In genomic region chr4:134497986-134498731, GRCm38 (mm10) we compare ENCODE assay signal across 9 mouse cellular contexts. TPM values are rescaled to one million over a fixed set of nuclear protein-coding genes. Genes with fewer than 3 reads are reported as not detected.
DNase-seq lines count a peak whose midpoint lies in the region; ATAC-seq and TF ChIP-seq lines count a peak whose summit lies in the region.
"Had no signal": no experiment of that assay in that cellular context is flagged by ENCODE, and none has a peak within 500 bp of the region (broad histone marks: within the 10 kb centered on the region; RNA-seq: fewer than 3 reads in every experiment).

No protein-coding gene starts in this region.

- TF ChIP-seq POLR2A in MEL (IDR thresholded peaks at IDR 0.05; ENCODE audit: control insufficient read depth in 1 of 2, insufficient read depth in 1 of 2, low read depth in 1 of 2, low read length in 2 of 2, poor library complexity in 1 of 2), result no peak

- DNase-seq in heart, postnatal 4 days, result no peak
- DNase-seq in MEL (ENCODE audit: low read depth, low spot score), result peak; percentile 65
- peak; percentile 65 for DNase-seq in brain, adult 2 months (ENCODE audit: low read depth, low spot score)
- DNase-seq in liver, embryonic 14.5 days (ENCODE audit: low read depth in 3 of 3, low spot score in 3 of 3), result no peak
- DNase-seq in urinary bladder, postnatal 14 days (ENCODE audit: low spot score), result no peak
- DNase-seq in kidney, postnatal 4 days, result no peak

- H3K9ac ChIP-seq in heart, embryonic 16.5 days (ENCODE audit: low read length), result no peak overlapping the region
- H3K9ac ChIP-seq in MEL (ENCODE audit: control insufficient read depth, low read depth, low read length, poor library complexity, severe bottlenecking), result no peak overlapping the region
- H3K9ac ChIP-seq in liver, embryonic 14.5 days (replicated peaks), result no peak overlapping the region
- H3K9ac ChIP-seq in kidney, embryonic 14.5 days (ENCODE audit: low read depth, low read length), result no peak overlapping the region

- no peaks in the 10 kb centered on the region for H3K9me3 ChIP-seq in heart, embryonic 16.5 days (replicated peaks; ENCODE audit: control insufficient read depth, low read length)
- H3K9me3 ChIP-seq in MEL (replicated peaks; ENCODE audit: insufficient read depth, low read length), result no peaks in the 10 kb centered on the region
- no peaks in the 10 kb centered on the region for H3K9me3 ChIP-seq in liver, embryonic 14.5 days (ENCODE audit: control insufficient read depth, low read length)
- H3K9me3 ChIP-seq in kidney, embryonic 14.5 days (ENCODE audit: control insufficient read depth, low read length), result no peaks in the 10 kb centered on the region

- 0 out of 4 replicates have a peak, but pooled peaks of 1 of the 2 experiments have one; percentile 17 for TF ChIP-seq EP300 in MEL (IDR thresholded peaks at IDR 0.05; ENCODE audit: low read depth in 1 of 2, low read length in 2 of 2)
- no peak for TF ChIP-seq EP300 in liver, embryonic 14.5 days (IDR thresholded peaks at IDR 0.05; ENCODE audit: low read depth)

- peak overlapping the region; percentile 74; the same call in 1 of the 2 replicates for H3K4me3 ChIP-seq in heart, embryonic 16.5 days (ENCODE audit: low read length)
- H3K4me3 ChIP-seq in MEL (ENCODE audit: control insufficient read depth in 1 of 2, insufficient read depth in 1 of 2, low read depth in 2 of 2, low read length in 2 of 2), result no peak overlapping the region
- no peak overlapping the region for H3K4me3 ChIP-seq in liver, embryonic 14.5 days (ENCODE audit: insufficient read depth in 1 of 2, low read depth in 2 of 2, low read length in 2 of 2)
- no peak overlapping the region for H3K4me3 ChIP-seq in kidney, embryonic 14.5 days (ENCODE audit: low read length)

- WGBS in heart, embryonic 16.5 days, result 61% methylated on average over 12 of the region's 12 CpGs
- 50% methylated on average over 12 of the region's 12 CpGs for WGBS in liver, embryonic 14.5 days (ENCODE audit: insufficient replicate concordance)
- 82% methylated on average over 12 of the region's 12 CpGs for WGBS in kidney, embryonic 14.5 days

- TF ChIP-seq CTCF in MEL (IDR thresholded peaks at IDR 0.05 in 2 of 3, conservative IDR thresholded peaks at IDR 0.05 in 1 of 3; ENCODE audit: control insufficient read depth in 1 of 3, insufficient read depth in 1 of 3, low read depth in 2 of 3, low read length in 3 of 3, poor library complexity in 1 of 3, severe bottlenecking in 1 of 3), result no peak
- TF ChIP-seq CTCF in liver, embryonic 14.5 days (IDR thresholded peaks at IDR 0.05; ENCODE audit: low read depth), result no peak

- no peaks in the 10 kb centered on the region for H3K27me3 ChIP-seq in heart, embryonic 16.5 days (ENCODE audit: control insufficient read depth, insufficient read depth, low read length)
- no peaks in the 10 kb centered on the region for H3K27me3 ChIP-seq in MEL (ENCODE audit: control insufficient read depth in 1 of 2, insufficient read depth in 2 of 2, low read length in 2 of 2)
- H3K27me3 ChIP-seq in liver, embryonic 14.5 days (ENCODE audit: control insufficient read depth, insufficient read depth, low read length), result no peaks in the 10 kb centered on the region; the same call in 1 of the 2 replicates
- no peaks in the 10 kb centered on the region for H3K27me3 ChIP-seq in kidney, embryonic 14.5 days (ENCODE audit: control insufficient read depth, insufficient read depth, low read length)

- no peaks in the 10 kb centered on the region for H3K79me2 ChIP-seq in MEL (ENCODE audit: control insufficient read depth, insufficient read depth, low read length, poor library complexity)

- H3K36me3 ChIP-seq in heart, embryonic 16.5 days (ENCODE audit: control insufficient read depth, insufficient read depth), result no peaks in the 10 kb centered on the region
- peaks cover 0 to 18% of the 10 kb centered on the region in 2 experiments; a peak in 2 of 4 replicates for H3K36me3 ChIP-seq in MEL (ENCODE audit: control insufficient read depth in 1 of 2, insufficient read depth in 2 of 2, low read length in 2 of 2)
- H3K36me3 ChIP-seq in liver, embryonic 14.5 days (replicated peaks; ENCODE audit: control insufficient read depth, insufficient read depth, low read depth), result no peaks in the 10 kb centered on the region
- H3K36me3 ChIP-seq in kidney, embryonic 14.5 days (ENCODE audit: control insufficient read depth, insufficient read depth, low read length), result no peaks in the 10 kb centered on the region

- peak overlapping the region; percentile 96 for H3K4me2 ChIP-seq in heart, embryonic 16.5 days (ENCODE audit: low read depth, low read length)
- peak overlapping the region; percentile 74 for H3K4me2 ChIP-seq in liver, embryonic 14.5 days (ENCODE audit: low read depth)
- H3K4me2 ChIP-seq in kidney, embryonic 14.5 days (replicated peaks; ENCODE audit: low read depth, low read length), result no peak overlapping the region

- H3K27ac ChIP-seq in heart, embryonic 16.5 days (ENCODE audit: low read length), result no peak overlapping the region
- no peak overlapping the region for H3K27ac ChIP-seq in MEL (ENCODE audit: control insufficient read depth, low read depth, low read length)
- H3K27ac ChIP-seq in liver, embryonic 14.5 days, result no peak overlapping the region
- no peak overlapping the region for H3K27ac ChIP-seq in kidney, embryonic 14.5 days (ENCODE audit: low read depth, low read length)

- TF ChIP-seq RAD21 in MEL (IDR thresholded peaks at IDR 0.05; ENCODE audit: low read depth, low read length), result no peak

- peaks cover 40% of the 10 kb centered on the region for H3K4me1 ChIP-seq in heart, embryonic 16.5 days (ENCODE audit: control insufficient read depth, insufficient read depth, low read length)
- H3K4me1 ChIP-seq in MEL (ENCODE audit: control insufficient read depth in 1 of 2, insufficient read depth in 2 of 2, low read length in 2 of 2), result peaks cover 8 to 46% of the 10 kb centered on the region in 2 experiments
- H3K4me1 ChIP-seq in liver, embryonic 14.5 days (replicated peaks; ENCODE audit: control insufficient read depth in 2 of 2, insufficient read depth in 2 of 2, low read length in 1 of 2), result peaks cover 25 to 34% of the 10 kb centered on the region in 2 experiments
- H3K4me1 ChIP-seq in kidney, embryonic 14.5 days (ENCODE audit: control insufficient read depth, insufficient read depth, low read length), result peaks cover 11% of the 10 kb centered on the region

- ATAC-seq in heart, embryonic 16.5 days (replicated peaks; ENCODE audit: extremely low read depth, insufficient read depth, low FRiP score), result no peak
- ATAC-seq in liver, embryonic 14.5 days (ENCODE audit: insufficient read depth), result no peak
- ATAC-seq in kidney, embryonic 14.5 days (ENCODE audit: low FRiP score, low TSS enrichment), result no peak

TF ChIP-seq in MEL, 35 proteins besides CTCF, POLR2A, EP300 and RAD21 (continues in another document):
- peak; percentile 63 for TF ChIP-seq GATA1 (IDR thresholded peaks at IDR 0.05; ENCODE audit: low read depth, low read length)

RNA-seq across cellular contexts. Expression of gene Paqr7, which starts 1.7 kb away (rescaled TPM):
- 12.4 and 13.2 TPM in 2 replicates for polyA plus RNA-seq in heart, embryonic 16.5 days (2015; fragmentation: Nextera tagmentation; extraction: Ambion mirVana)
- total RNA-seq in heart, postnatal 4 days (2021), result 1 to 10 TPM; 8.2 to 9.0 TPM
- 0.19 and 0.26 TPM in 2 replicates for total RNA-seq in MEL (2012; rRNA removed)
- 1 to 10 TPM in 1 of 2 experiments, not detected in 1; 2.4 TPM for polyA plus RNA-seq in MEL (2012; ENCODE audit: insufficient read depth in 1 of 2, insufficient read length in 2 of 2, low read depth in 1 of 2, low replicate concordance in 2 of 2, missing spikeins in 1 of 2)
- polyA plus RNA-seq in liver, embryonic 14.5 days (2012; rRNA removed), result 4.1 and 5.7 TPM in 2 replicates
- polyA plus RNA-seq in liver, embryonic 14.5 days (2014; fragmentation: Nextera tagmentation; extraction: Ambion mirVana), result 1.9 and 2.3 TPM in 2 replicates
- polyA plus RNA-seq in kidney, embryonic 14.5 days (2014; fragmentation: Nextera tagmentation; extraction: Ambion mirVana), result 0.57 and 0.73 TPM in 2 replicates
- polyA plus RNA-seq: erythroblast, embryonic 14.5 days had no signal

RNA-seq across cellular contexts. Expression of gene Aunip, which starts 12.6 kb away (rescaled TPM):
- 8.1 and 10.0 TPM in 2 replicates for polyA plus RNA-seq in heart, embryonic 16.5 days (2015; fragmentation: Nextera tagmentation; extraction: Ambion mirVana)
- 1 to 10 TPM; 2.9 to 3.6 TPM for total RNA-seq in heart, postnatal 4 days (2021)
- 12.8 and 14.9 TPM in 2 replicates for total RNA-seq in MEL (2012; rRNA removed)
- 10 to 100 TPM in 1 of 2 experiments, not detected in 1; 20.6 TPM for polyA plus RNA-seq in MEL (2012; ENCODE audit: insufficient read depth in 1 of 2, insufficient read length in 2 of 2, low read depth in 1 of 2, low replicate concordance in 2 of 2, missing spikeins in 1 of 2)
- polyA plus RNA-seq in liver, embryonic 14.5 days (2012; rRNA removed), result 13.5 and 21.0 TPM in 2 replicates
- polyA plus RNA-seq in liver, embryonic 14.5 days (2014; fragmentation: Nextera tagmentation; extraction: Ambion mirVana), result 7.6 and 10.2 TPM in 2 replicates
- polyA plus RNA-seq in kidney, embryonic 14.5 days (2014; fragmentation: Nextera tagmentation; extraction: Ambion mirVana), result 5.9 and 20.7 TPM in 2 replicates

RNA-seq across cellular contexts. Expression of gene Stmn1, which starts 30.0 kb away (rescaled TPM):
- polyA plus RNA-seq in heart, embryonic 16.5 days (2015; fragmentation: Nextera tagmentation; extraction: Ambion mirVana), result 936 and 979 TPM in 2 replicates
- total RNA-seq in heart, postnatal 4 days (2021), result 100 to 1,000 TPM; 312 to 327 TPM
- total RNA-seq in MEL (2012; rRNA removed), result 200 and 214 TPM in 2 replicates
- 100 to 1,000 TPM in 1 of 2 experiments, not detected in 1; 350 TPM for polyA plus RNA-seq in MEL (2012; ENCODE audit: insufficient read depth in 1 of 2, insufficient read length in 2 of 2, low read depth in 1 of 2, low replicate concordance in 2 of 2, missing spikeins in 1 of 2)
- 46.2 and 104 TPM in 2 replicates for polyA plus RNA-seq in liver, embryonic 14.5 days (2012; rRNA removed)
- polyA plus RNA-seq in liver, embryonic 14.5 days (2014; fragmentation: Nextera tagmentation; extraction: Ambion mirVana), result 404 and 464 TPM in 2 replicates
- polyA plus RNA-seq in kidney, embryonic 14.5 days (2014; fragmentation: Nextera tagmentation; extraction: Ambion mirVana), result 1,829 and 1,880 TPM in 2 replicates

RNA-seq across cellular contexts. Expression of gene Mtfr1l, which starts 37.0 kb away (rescaled TPM):
- 165 and 167 TPM in 2 replicates for polyA plus RNA-seq in heart, embryonic 16.5 days (2015; fragmentation: Nextera tagmentation; extraction: Ambion mirVana)
- 100 to 1,000 TPM; 145 to 150 TPM for total RNA-seq in heart, postnatal 4 days (2021)
- total RNA-seq in MEL (2012; rRNA removed), result 44.3 and 52.0 TPM in 2 replicates
- 10 to 100 TPM in 1 of 2 experiments, not detected in 1; 88.3 TPM for polyA plus RNA-seq in MEL (2012; ENCODE audit: insufficient read depth in 1 of 2, insufficient read length in 2 of 2, low read depth in 1 of 2, low replicate concordance in 2 of 2, missing spikeins in 1 of 2)
- 27.0 and 28.4 TPM in 2 replicates for polyA plus RNA-seq in liver, embryonic 14.5 days (2012; rRNA removed)
- polyA plus RNA-seq in liver, embryonic 14.5 days (2014; fragmentation: Nextera tagmentation; extraction: Ambion mirVana), result 41.6 and 48.5 TPM in 2 replicates
- polyA plus RNA-seq in kidney, embryonic 14.5 days (2014; fragmentation: Nextera tagmentation; extraction: Ambion mirVana), result 114 and 130 TPM in 2 replicates

RNA-seq across cellular contexts. Expression of gene Selenon, which starts 53.8 kb away (rescaled TPM):
- 5.4 and 7.9 TPM in 2 replicates for polyA plus RNA-seq in heart, embryonic 16.5 days (2015; fragmentation: Nextera tagmentation; extraction: Ambion mirVana)
- total RNA-seq in heart, postnatal 4 days (2021), result 10 to 100 TPM; 46.4 to 49.9 TPM
- 2.2 and 2.9 TPM in 2 replicates for total RNA-seq in MEL (2012; rRNA removed)
- 10 to 100 TPM in 1 of 2 experiments, not detected in 1; 16.3 TPM for polyA plus RNA-seq in MEL (2012; ENCODE audit: insufficient read depth in 1 of 2, insufficient read length in 2 of 2, low read depth in 1 of 2, low replicate concordance in 2 of 2, missing spikeins in 1 of 2)
- 3.6 and 4.6 TPM in 2 replicates for polyA plus RNA-seq in liver, embryonic 14.5 days (2012; rRNA removed)
- polyA plus RNA-seq in liver, embryonic 14.5 days (2014; fragmentation: Nextera tagmentation; extraction: Ambion mirVana), result 1.9 and 3.4 TPM in 2 replicates
- polyA plus RNA-seq in kidney, embryonic 14.5 days (2014; fragmentation: Nextera tagmentation; extraction: Ambion mirVana), result 15.6 and 19.5 TPM in 2 replicates

Comparison
In these comparisons a context has a peak if more than half of its experiments do, and no peak if none do; other contexts are left out.
1. DNase-seq: peak in MEL (single experiment) and brain, adult 2 months (single experiment); none in heart, postnatal 4 days (single experiment), liver, embryonic 14.5 days (0 of 3), urinary bladder, postnatal 14 days (single experiment) and kidney, postnatal 4 days (0 of 2).